Mouse (Mus musculus) adrenal gland, postnatal 4 days (tissue): ENCODE measurements around the gene Gapt. TPM values are rescaled to one million over a fixed set of nuclear protein-coding genes. Genes with fewer than 3 reads are reported as not detected.

Experiments used
- DNase-seq, 2 experiments: peaks; one replicate each; pipeline ENCODE4 v3.0.0; 2021 to 2022; ENCODE audit warnings: low spot score in 2 of 2, mixed read lengths in 2 of 2
- total RNA-seq, 2 experiments: library from RNA; stranded (reverse); gene quantifications; 2 replicates each; pipeline ENCODE4 v1.2.3; 2021

The Gapt gene
- total RNA-seq, 2 experiments from 2014 or later, result 0.22 to 0.34 TPM

DNA sequence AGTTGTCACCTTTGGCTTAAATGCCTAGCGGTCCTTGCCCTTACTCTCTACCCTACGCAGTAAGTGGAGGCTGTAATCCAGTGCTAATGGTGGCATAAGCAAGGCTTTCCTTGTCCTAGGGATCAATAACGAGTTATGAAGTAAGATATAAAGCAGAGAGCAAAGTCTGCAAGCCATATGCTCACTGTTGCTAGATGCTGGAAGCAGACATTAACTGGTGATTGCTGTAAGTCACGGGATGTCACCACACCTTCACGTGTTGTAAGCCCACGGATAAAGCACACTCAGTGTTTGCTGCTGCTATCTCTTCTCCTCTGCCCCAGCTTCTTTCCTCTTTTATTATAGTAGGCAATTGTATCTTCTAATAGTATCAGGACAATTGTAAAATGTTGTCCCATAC lies 5.9 kb downstream of the Gapt start:
- DNase-seq, result no peak

DNA sequence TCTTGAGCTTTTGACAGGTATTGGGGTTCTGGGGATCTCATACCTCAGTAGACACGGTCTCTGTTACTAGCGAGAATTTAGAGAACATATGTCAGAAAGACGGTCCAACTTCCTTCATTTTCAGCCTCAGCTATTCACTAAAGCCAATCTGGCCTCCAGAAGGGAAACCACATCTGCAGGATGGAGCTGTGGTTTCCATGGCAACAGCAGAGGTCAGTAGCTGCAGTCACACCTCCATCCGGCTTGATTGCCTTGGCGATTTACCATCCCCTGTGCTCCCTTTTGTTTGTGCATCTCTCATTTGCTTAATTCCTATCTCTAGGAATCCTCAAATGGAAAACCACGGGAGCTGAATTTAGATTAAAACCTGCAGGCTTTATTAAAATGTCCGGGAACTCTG lies 10.3 kb downstream of the Gapt start:
- no peak for DNase-seq

- no peak for DNase-seq
Observed at GRCm38 (mm10) chr13:110342602-110343001, 14.4 kb downstream of the Gapt start.

- no peak for DNase-seq
Observed at GRCm38 (mm10) chr13:110332958-110333597, 23.9 kb downstream of the Gapt start.

DNA sequence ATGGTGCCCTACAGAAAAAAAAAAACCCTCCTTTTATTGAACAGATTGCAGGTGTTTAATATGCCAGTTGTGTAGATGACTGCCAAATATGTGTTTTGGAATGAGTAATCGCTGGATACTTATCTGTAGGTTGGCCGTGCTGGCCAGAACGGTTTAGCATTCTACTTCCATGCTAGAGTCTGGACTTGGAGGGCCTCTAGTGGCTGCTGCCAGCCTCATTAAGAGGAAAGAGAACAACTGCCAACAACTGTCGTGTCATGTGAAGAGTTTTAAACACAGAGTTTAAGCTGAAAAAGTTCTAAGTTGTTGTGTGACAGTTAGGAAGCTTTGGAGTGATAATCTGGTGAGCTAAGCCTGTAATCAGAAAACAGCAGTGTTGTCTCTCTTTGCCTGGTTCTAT lies 38.3 kb downstream of the Gapt start:
- DNase-seq, result no peak

DNA sequence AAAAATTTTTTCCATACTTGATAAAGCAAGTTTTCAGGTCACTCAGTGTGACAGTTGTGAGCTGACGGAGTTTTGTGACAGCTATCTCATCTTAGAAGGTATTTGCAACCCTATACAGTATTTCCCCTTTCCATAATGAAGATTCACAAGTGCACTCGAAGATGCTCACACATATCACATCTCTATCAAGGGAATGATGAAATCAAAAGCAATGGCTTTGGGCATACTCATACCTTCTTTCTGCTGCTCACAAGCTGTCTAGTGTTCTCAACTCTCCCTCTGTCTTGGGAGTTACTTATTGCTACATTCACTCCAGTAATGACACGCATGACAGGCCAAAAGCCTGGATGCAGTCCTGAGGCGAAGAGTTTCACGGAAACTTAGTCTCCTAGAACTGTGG lies 49.8 kb downstream of the Gapt start:
- DNase-seq, result no peak

Other genes starting within 250 kb of the Gapt start
- 10 to 100 TPM; 35.8 to 41.8 TPM for gene Rab3c, start 76.2 kb downstream of the Gapt start, total RNA-seq
- 10 to 100 TPM; 51.7 to 68.1 TPM for gene Plk2, start 37.8 kb upstream of the Gapt start, total RNA-seq